Mouse (Mus musculus): ENCODE results near the gene Slc39a3.

Slc39a3 gene

GRCm38 (mm10) chr10:80982381-80982780, 54.8 kb downstream of the Slc39a3 start:
- DNase-seq = no peak

DNA sequence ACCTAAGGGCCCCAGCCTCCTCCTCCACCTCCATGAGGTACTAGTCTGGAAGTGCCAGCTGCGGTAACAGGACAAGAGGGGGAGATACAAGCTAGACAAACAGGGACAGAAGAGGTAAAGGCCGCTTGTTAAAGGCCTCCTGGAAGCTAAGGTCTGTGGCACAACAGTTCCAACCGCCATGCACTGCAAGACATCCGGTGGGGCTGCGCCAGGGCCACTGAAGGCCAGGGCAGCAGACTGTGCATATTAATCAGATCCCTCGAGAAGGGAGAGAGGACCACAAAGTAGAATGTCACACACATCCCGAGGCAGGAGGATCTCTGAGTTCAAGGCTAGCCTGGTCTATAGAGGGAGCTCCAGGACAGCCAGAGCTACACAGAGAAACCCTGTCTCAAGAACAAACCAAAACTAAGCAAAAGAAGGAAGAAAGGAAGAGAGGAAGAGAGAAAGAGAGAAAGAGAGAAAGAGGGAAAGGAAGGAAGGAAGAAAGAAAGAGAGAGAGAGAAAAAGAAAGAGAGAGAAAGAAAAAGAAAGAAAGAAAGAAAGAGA, 55.6 kb downstream of the Slc39a3 start:
- DNase-seq = no peak

All from cerebellum, postnatal 36 days (tissue).